Mouse (Mus musculus) small intestine, adult 2 months (tissue): ENCODE measurements around the gene Dus1l.
"Not testable (repeated sequence)": the region's sequence is repeated elsewhere in the genome, so short reads cannot be mapped to it uniquely, and the experiment has no call there.

ENCODE experiments used
- CTCF ChIP-seq: fragments of 200-500 bp; IDR thresholded peaks from 2 replicates; pipeline ENCODE4 v1.5.1; 2012; ENCODE audit warnings: low read depth, mild to moderate bottlenecking, control low read depth, inconsistent platforms, low read length, moderate library complexity, mixed read lengths; ENCODE audit not compliant: insufficient replicate concordance, insufficient read length; ENCODE audit errors: extremely low read depth
- POLR2A ChIP-seq: fragments of 200-500 bp; IDR thresholded peaks from 2 replicates; pipeline ENCODE4 v1.6.1; 2012; ENCODE audit warnings: low read depth, mild to moderate bottlenecking, control low read depth, inconsistent platforms, low read length, moderate library complexity

GRCm38 (mm10) chr11:120763121-120763999 lies 32.8 kb downstream of the Dus1l start:
- not testable (repeated sequence) for TF ChIP-seq POLR2A, CTCF
